Mouse (Mus musculus): ENCODE results near the gene Llcfc1.

Gene Llcfc1

GRCm38 (mm10) chr6:41684131-41684530, at the start of gene Llcfc1:
TSS of gene Llcfc1 (plus strand) at chr6:41684431.
- DNase-seq (ENCODE audit: low read depth), result no peak

GRCm38 (mm10) chr6:41635211-41635610, 49.0 kb upstream of the Llcfc1 start:
- DNase-seq (ENCODE audit: low read depth), result no peak

GRCm38 (mm10) chr6:41636178-41636577, 48.1 kb upstream of the Llcfc1 start, which contains the start of gene Trpv6:
TSS of gene Trpv6 (minus strand) at chr6:41636405.
- DNase-seq (ENCODE audit: low read depth), result no peak

- DNase-seq (ENCODE audit: low read depth), result no peak
Measured at GRCm38 (mm10) chr6:41637393-41637792, 46.8 kb upstream of the Llcfc1 start.

- DNase-seq (ENCODE audit: low read depth), result no peak
Measured at GRCm38 (mm10) chr6:41637927-41638506, 46.2 kb upstream of the Llcfc1 start.

- no peak for DNase-seq (ENCODE audit: low read depth)
Measured at GRCm38 (mm10) chr6:41640449-41640848, 43.8 kb upstream of the Llcfc1 start.

- no peak for DNase-seq (ENCODE audit: low read depth)
Measured at GRCm38 (mm10) chr6:41641173-41641866, 42.9 kb upstream of the Llcfc1 start.

- no peak for DNase-seq (ENCODE audit: low read depth)
Measured at GRCm38 (mm10) chr6:41642765-41643164, 41.5 kb upstream of the Llcfc1 start.

- DNase-seq (ENCODE audit: low read depth), result no peak
Measured at GRCm38 (mm10) chr6:41643227-41643626, 41.0 kb upstream of the Llcfc1 start.

- DNase-seq (ENCODE audit: low read depth), result no peak
Measured at GRCm38 (mm10) chr6:41646220-41646619, 38.0 kb upstream of the Llcfc1 start.

- DNase-seq (ENCODE audit: low read depth), result no peak
Measured at GRCm38 (mm10) chr6:41646672-41647071, 37.6 kb upstream of the Llcfc1 start.

- no peak for DNase-seq (ENCODE audit: low read depth)
Measured at GRCm38 (mm10) chr6:41653173-41653572, 31.1 kb upstream of the Llcfc1 start.

GRCm38 (mm10) chr6:41654648-41655047, 29.6 kb upstream of the Llcfc1 start:
- no peak for DNase-seq (ENCODE audit: low read depth)

- DNase-seq (ENCODE audit: low read depth), result no peak
Measured at GRCm38 (mm10) chr6:41658487-41658886, 25.7 kb upstream of the Llcfc1 start.

- no peak for DNase-seq (ENCODE audit: low read depth)
Measured at GRCm38 (mm10) chr6:41662320-41662719, 21.9 kb upstream of the Llcfc1 start.

GRCm38 (mm10) chr6:41676530-41676929, 7.7 kb upstream of the Llcfc1 start:
- DNase-seq (ENCODE audit: low read depth), result no peak

GRCm38 (mm10) chr6:41680669-41681068, 3.6 kb upstream of the Llcfc1 start, which contains the start of gene Trpv5:
TSS of gene Trpv5 (minus strand) at chr6:41680769.
- DNase-seq (ENCODE audit: low read depth), result no peak

GRCm38 (mm10) chr6:41681656-41682055, 2.6 kb upstream of the Llcfc1 start:
- DNase-seq (ENCODE audit: low read depth), result no peak

- no peak for DNase-seq (ENCODE audit: low read depth)
Measured at GRCm38 (mm10) chr6:41684911-41685310, 680 bp downstream of the Llcfc1 start.

GRCm38 (mm10) chr6:41685596-41685995, 1.4 kb downstream of the Llcfc1 start:
- no peak for DNase-seq (ENCODE audit: low read depth)

GRCm38 (mm10) chr6:41692200-41692599, 8.0 kb downstream of the Llcfc1 start:
- DNase-seq (ENCODE audit: low read depth), result no peak

GRCm38 (mm10) chr6:41694407-41694806, 10.2 kb downstream of the Llcfc1 start:
- no peak for DNase-seq (ENCODE audit: low read depth)

GRCm38 (mm10) chr6:41701245-41701644, 17.0 kb downstream of the Llcfc1 start:
- no peak for DNase-seq (ENCODE audit: low read depth)

- no peak for DNase-seq (ENCODE audit: low read depth)
Measured at GRCm38 (mm10) chr6:41702928-41703327, 18.7 kb downstream of the Llcfc1 start.
